Mouse (Mus musculus): ENCODE measurements at regions not wholly inside any gene's neighbourhood (a gene's known extent, or its start where the extent isn't known, plus 50 kb on each side); places are given as distances from the start of the nearest gene placed in this dataset.

DNA sequence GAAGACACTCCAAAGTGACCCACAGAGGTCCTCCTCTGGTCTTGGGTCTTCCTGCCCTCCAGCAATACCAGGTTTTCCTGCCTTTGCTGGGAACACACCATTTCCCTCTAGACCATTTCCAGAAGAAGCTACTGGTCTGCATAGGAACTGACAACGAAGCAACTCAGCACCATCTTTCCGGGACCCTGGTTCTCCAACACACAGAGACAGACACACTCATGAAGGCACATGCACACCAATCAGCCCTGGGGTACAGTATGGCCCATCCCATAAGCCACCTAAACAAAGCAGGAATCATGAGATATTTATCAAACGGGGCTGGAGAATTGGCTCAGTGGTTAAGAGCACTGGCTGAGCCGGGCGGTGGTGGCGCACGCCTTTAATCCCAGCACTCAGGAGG, 80.4 kb upstream of the Calm2 start:
- no peaks in the 10 kb centered on the region for H3K27me3 ChIP-seq (ENCODE audit: control insufficient read depth, insufficient read depth, low read length)
- TF ChIP-seq EP300 (optimal IDR thresholded peaks at IDR 0.05) (no peak), CTCF (IDR thresholded peaks at IDR 0.05; ENCODE audit: low read depth) (no peak)
- no peaks in the 10 kb centered on the region for H3K9me3 ChIP-seq (ENCODE audit: control insufficient read depth, low read length)
- no peak overlapping the region for H3K27ac ChIP-seq (replicated peaks)
- no peak overlapping the region for H3K4me3 ChIP-seq (ENCODE audit: low read depth, low read length)
- H3K4me1 ChIP-seq (replicated peaks; ENCODE audit: control insufficient read depth, insufficient read depth): peaks cover 12% of the 10 kb centered on the region
- DNase-seq (ENCODE audit: low spot score): no peak
- no peak overlapping the region for H3K9ac ChIP-seq (ENCODE audit: low read length)
- H3K4me2 ChIP-seq (replicated peaks; ENCODE audit: low read depth): no peak overlapping the region
- WGBS: 90% methylated on average over 7 of the region's 7 CpGs
- no peaks in the 10 kb centered on the region for H3K36me3 ChIP-seq (ENCODE audit: control insufficient read depth, insufficient read depth, low read length)
- ATAC-seq (ENCODE audit: low FRiP score, low TSS enrichment): no peak

DNA sequence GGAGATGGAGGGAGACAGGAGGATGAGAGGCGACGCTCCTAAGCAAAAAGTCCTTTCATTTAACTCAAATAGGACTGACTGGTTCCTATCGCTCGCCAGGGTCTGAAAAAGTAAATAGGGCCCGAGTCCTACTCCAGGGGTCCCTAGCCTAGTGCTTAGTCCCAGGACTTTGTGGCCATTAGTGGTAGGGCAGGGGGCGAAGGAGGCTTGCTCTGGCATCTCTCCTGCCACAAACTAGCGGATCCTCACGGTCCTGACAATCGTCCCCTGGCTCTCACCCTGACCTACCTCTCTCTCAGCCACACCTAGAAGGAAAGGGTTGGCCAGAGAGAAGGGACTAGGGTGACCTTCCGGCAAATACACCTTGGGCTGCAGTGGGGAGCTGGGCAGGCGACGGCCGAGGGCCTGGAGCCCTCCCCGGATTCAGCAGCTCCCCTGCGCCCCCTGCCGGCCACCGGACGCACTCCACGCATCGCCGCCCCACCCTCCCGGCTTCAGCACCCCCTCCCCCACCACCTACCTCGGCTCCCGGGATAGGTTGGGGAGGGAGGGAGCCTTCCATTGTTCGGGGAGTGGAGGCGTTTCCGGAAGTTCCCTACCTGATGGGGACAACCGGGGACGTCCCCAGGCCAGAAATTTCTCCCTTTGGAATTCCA, 83.6 kb upstream of the Calm2 start:
- TF ChIP-seq EP300 (optimal IDR thresholded peaks at IDR 0.05) (no peak), CTCF (IDR thresholded peaks at IDR 0.05; ENCODE audit: low read depth) (peak; percentile 86)
- Histone ChIP-seq H3K27ac (replicated peaks) (peak overlapping the region; percentile 91), H3K9ac (ENCODE audit: low read length) (no peak overlapping the region; the same call in 1 of the 2 replicates), H3K4me1 (replicated peaks; ENCODE audit: control insufficient read depth, insufficient read depth) (peaks cover 8% of the 10 kb centered on the region), H3K4me3 (ENCODE audit: low read depth, low read length) (peak overlapping the region; percentile 35), H3K4me2 (replicated peaks; ENCODE audit: low read depth) (peak overlapping the region; percentile 61), H3K27me3 (ENCODE audit: control insufficient read depth, insufficient read depth, low read length) (no peaks in the 10 kb centered on the region), H3K36me3 (ENCODE audit: control insufficient read depth, insufficient read depth, low read length) (no peaks in the 10 kb centered on the region), H3K9me3 (ENCODE audit: control insufficient read depth, low read length) (no peaks in the 10 kb centered on the region)
- ATAC-seq (ENCODE audit: low FRiP score, low TSS enrichment) (peak; percentile 93), DNase-seq (ENCODE audit: low spot score) (peak; percentile 97)
- WGBS: 11% methylated on average over 29 of the region's 29 CpGs

- Histone ChIP-seq H3K27ac (replicated peaks) (peak overlapping the region; percentile 91), H3K4me3 (ENCODE audit: low read depth, low read length) (peak overlapping the region; percentile 35), H3K27me3 (ENCODE audit: control insufficient read depth, insufficient read depth, low read length) (no peaks in the 10 kb centered on the region), H3K4me2 (replicated peaks; ENCODE audit: low read depth) (peak overlapping the region; percentile 61), H3K9me3 (ENCODE audit: control insufficient read depth, low read length) (no peaks in the 10 kb centered on the region), H3K4me1 (replicated peaks; ENCODE audit: control insufficient read depth, insufficient read depth) (peaks cover 8% of the 10 kb centered on the region), H3K9ac (ENCODE audit: low read length) (peak overlapping the region; percentile 32; the same call in 1 of the 2 replicates), H3K36me3 (ENCODE audit: control insufficient read depth, insufficient read depth, low read length) (no peaks in the 10 kb centered on the region)
- ATAC-seq (ENCODE audit: low FRiP score, low TSS enrichment) (no peak), DNase-seq (ENCODE audit: low spot score) (no peak)
- TF ChIP-seq CTCF (IDR thresholded peaks at IDR 0.05; ENCODE audit: low read depth) (no peak), EP300 (optimal IDR thresholded peaks at IDR 0.05) (no peak)
- 7% methylated on average over 17 of the region's 17 CpGs for WGBS
These were observed 84.2 kb upstream of the Calm2 start for GRCm38 (mm10) chr17:87530818-87531410.

- ATAC-seq (ENCODE audit: low FRiP score, low TSS enrichment) (peak; percentile 71), DNase-seq (ENCODE audit: low spot score) (peak; percentile 66)
- WGBS: 8% methylated on average over 21 of the region's 21 CpGs
These were observed 84.8 kb upstream of the Calm2 start for GRCm38 (mm10) chr17:87531411-87532157.

DNA sequence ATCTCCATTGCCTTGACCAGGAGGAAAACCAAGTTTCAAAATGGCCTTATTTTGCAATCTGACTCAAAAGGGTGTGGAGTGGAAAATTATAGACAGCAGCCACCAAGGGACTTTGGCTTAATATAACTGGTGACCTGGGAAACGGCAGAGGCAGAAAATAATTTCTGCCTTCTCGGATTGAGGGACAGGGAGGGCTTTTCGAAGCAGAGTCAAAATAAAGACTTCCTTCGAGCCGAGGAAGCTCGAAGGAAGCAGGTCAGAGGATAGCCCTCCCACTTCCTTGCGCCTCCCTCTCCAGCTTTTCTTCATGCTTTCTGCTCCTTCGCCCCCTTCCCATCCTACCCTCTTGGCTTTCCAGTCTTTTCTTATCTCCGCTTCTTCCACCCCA, 85.4 kb upstream of the Calm2 start:
- no peaks in the 10 kb centered on the region for H3K36me3 ChIP-seq (ENCODE audit: control insufficient read depth, insufficient read depth, low read length)
- no peak for DNase-seq (ENCODE audit: low spot score)
- TF ChIP-seq CTCF (IDR thresholded peaks at IDR 0.05; ENCODE audit: low read depth) (no peak), EP300 (optimal IDR thresholded peaks at IDR 0.05) (no peak)
- peaks cover 8% of the 10 kb centered on the region for H3K4me1 ChIP-seq (replicated peaks; ENCODE audit: control insufficient read depth, insufficient read depth)
- WGBS: 34% methylated on average over 9 of the region's 9 CpGs
- H3K9ac ChIP-seq (ENCODE audit: low read length): no peak overlapping the region
- no peak for ATAC-seq (ENCODE audit: low FRiP score, low TSS enrichment)
- no peaks in the 10 kb centered on the region for H3K9me3 ChIP-seq (ENCODE audit: control insufficient read depth, low read length)
- no peaks in the 10 kb centered on the region for H3K27me3 ChIP-seq (ENCODE audit: control insufficient read depth, insufficient read depth, low read length)
- H3K27ac ChIP-seq (replicated peaks): peak overlapping the region; percentile 91
- 0 out of 2 replicates have a peak overlapping the region, but pooled peaks have one; percentile 35 for H3K4me3 ChIP-seq (ENCODE audit: low read depth, low read length)
- peak overlapping the region; percentile 61 for H3K4me2 ChIP-seq (replicated peaks; ENCODE audit: low read depth)

More at GRCm38 (mm10) chr17:87531411-87532157, 84.8 kb upstream of the Calm2 start:
- Histone ChIP-seq H3K4me3 (ENCODE audit: low read depth, low read length) (peak overlapping the region; percentile 35), H3K9ac (ENCODE audit: low read length) (peak overlapping the region; percentile 32; the same call in 1 of the 2 replicates), H3K27ac (replicated peaks) (peak overlapping the region; percentile 91), H3K4me1 (replicated peaks; ENCODE audit: control insufficient read depth, insufficient read depth) (peaks cover 8% of the 10 kb centered on the region), H3K27me3 (ENCODE audit: control insufficient read depth, insufficient read depth, low read length) (no peaks in the 10 kb centered on the region), H3K4me2 (replicated peaks; ENCODE audit: low read depth) (peak overlapping the region; percentile 61), H3K36me3 (ENCODE audit: control insufficient read depth, insufficient read depth, low read length) (no peaks in the 10 kb centered on the region), H3K9me3 (ENCODE audit: control insufficient read depth, low read length) (no peaks in the 10 kb centered on the region)
- TF ChIP-seq CTCF (IDR thresholded peaks at IDR 0.05; ENCODE audit: low read depth) (no peak), EP300 (optimal IDR thresholded peaks at IDR 0.05) (no peak)
